Mouse (Mus musculus): ENCODE data around the gene Ch25h. TPM values are rescaled to one million over a fixed set of nuclear protein-coding genes. Genes with fewer than 3 reads are reported as not detected.
A peak's percentile ranks its signal among the peaks of the same experiment; 100 is the strongest.

The Ch25h gene
- polyA plus RNA-seq, 1 experiment from 2014 or later, result 4.6 TPM

- whole genome bisulfite sequencing, result 71% methylated on average over 3 of the region's 3 CpGs
- DNase-seq (ENCODE audit: low spot score) (no peak), ATAC-seq (ENCODE audit: low FRiP score, low TSS enrichment) (no peak)
- Histone ChIP-seq H3K4me1 (replicated peaks; ENCODE audit: control insufficient read depth, insufficient read depth) (no peaks in the 10 kb centered on the region), H3K9ac (ENCODE audit: low read length) (no peak overlapping the region), H3K4me3 (ENCODE audit: low read depth, low read length) (no peak overlapping the region), H3K27ac (replicated peaks) (no peak overlapping the region), H3K27me3 (ENCODE audit: control insufficient read depth, insufficient read depth, low read length) (no peaks in the 10 kb centered on the region), H3K36me3 (ENCODE audit: control insufficient read depth, insufficient read depth, low read length) (no peaks in the 10 kb centered on the region), H3K4me2 (replicated peaks; ENCODE audit: low read depth) (no peak overlapping the region), H3K9me3 (ENCODE audit: control insufficient read depth, low read length) (no peaks in the 10 kb centered on the region)
- TF ChIP-seq EP300 (optimal IDR thresholded peaks at IDR 0.05), result no peak
- no peak for TF ChIP-seq CTCF (IDR thresholded peaks at IDR 0.05; ENCODE audit: low read depth)
These were observed 10.5 kb downstream of the Ch25h start for GRCm38 (mm10) chr19:34464453-34464852.

GRCm38 (mm10) chr19:34461451-34462019 is 13.4 kb downstream of the Ch25h start:
- 76% methylated on average over 1 of the region's 1 CpGs for WGBS
- DNase-seq (ENCODE audit: low spot score), result no peak
- no peak overlapping the region for H3K27ac ChIP-seq (replicated peaks)
- H3K4me1 ChIP-seq (replicated peaks; ENCODE audit: control insufficient read depth, insufficient read depth), result no peaks in the 10 kb centered on the region
- no peak overlapping the region for H3K4me3 ChIP-seq (ENCODE audit: low read depth, low read length)
- no peaks in the 10 kb centered on the region for H3K27me3 ChIP-seq (ENCODE audit: control insufficient read depth, insufficient read depth, low read length)
- H3K9ac ChIP-seq (ENCODE audit: low read length), result no peak overlapping the region
- H3K36me3 ChIP-seq (ENCODE audit: control insufficient read depth, insufficient read depth, low read length), result no peaks in the 10 kb centered on the region
- TF ChIP-seq EP300 (optimal IDR thresholded peaks at IDR 0.05) (no peak), CTCF (IDR thresholded peaks at IDR 0.05; ENCODE audit: low read depth) (no peak)
- ATAC-seq (ENCODE audit: low FRiP score, low TSS enrichment), result no peak
- no peaks in the 10 kb centered on the region for H3K9me3 ChIP-seq (ENCODE audit: control insufficient read depth, low read length)
- no peak overlapping the region for H3K4me2 ChIP-seq (replicated peaks; ENCODE audit: low read depth)

GRCm38 (mm10) chr19:34450784-34451370 is 24.1 kb downstream of the Ch25h start:
- DNase-seq (ENCODE audit: low spot score), result no peak
- Histone ChIP-seq H3K4me1 (replicated peaks; ENCODE audit: control insufficient read depth, insufficient read depth) (no peaks in the 10 kb centered on the region), H3K36me3 (ENCODE audit: control insufficient read depth, insufficient read depth, low read length) (no peaks in the 10 kb centered on the region), H3K9me3 (ENCODE audit: control insufficient read depth, low read length) (no peaks in the 10 kb centered on the region), H3K27ac (replicated peaks) (no peak overlapping the region; the same call in 1 of the 2 replicates), H3K27me3 (ENCODE audit: control insufficient read depth, insufficient read depth, low read length) (no peaks in the 10 kb centered on the region), H3K4me3 (ENCODE audit: low read depth, low read length) (no peak overlapping the region), H3K4me2 (replicated peaks; ENCODE audit: low read depth) (no peak overlapping the region), H3K9ac (ENCODE audit: low read length) (no peak overlapping the region)
- 36% methylated on average over 1 of the region's 1 CpGs for WGBS
- TF ChIP-seq CTCF (IDR thresholded peaks at IDR 0.05; ENCODE audit: low read depth), result no peak
- no peak for TF ChIP-seq EP300 (optimal IDR thresholded peaks at IDR 0.05)
- no peak for ATAC-seq (ENCODE audit: low FRiP score, low TSS enrichment)

GRCm38 (mm10) chr19:34448851-34449250 is 26.1 kb downstream of the Ch25h start:
- ATAC-seq (ENCODE audit: low FRiP score, low TSS enrichment) (no peak), DNase-seq (ENCODE audit: low spot score) (no peak)
- Histone ChIP-seq H3K36me3 (ENCODE audit: control insufficient read depth, insufficient read depth, low read length) (no peaks in the 10 kb centered on the region), H3K4me3 (ENCODE audit: low read depth, low read length) (no peak overlapping the region), H3K27ac (replicated peaks) (no peak overlapping the region), H3K4me2 (replicated peaks; ENCODE audit: low read depth) (no peak overlapping the region), H3K9me3 (ENCODE audit: control insufficient read depth, low read length) (no peaks in the 10 kb centered on the region), H3K4me1 (replicated peaks; ENCODE audit: control insufficient read depth, insufficient read depth) (no peaks in the 10 kb centered on the region), H3K27me3 (ENCODE audit: control insufficient read depth, insufficient read depth, low read length) (no peaks in the 10 kb centered on the region), H3K9ac (ENCODE audit: low read length) (no peak overlapping the region)
- no peak for TF ChIP-seq EP300 (optimal IDR thresholded peaks at IDR 0.05)
- TF ChIP-seq CTCF (IDR thresholded peaks at IDR 0.05; ENCODE audit: low read depth), result no peak
- 62% methylated on average over 1 of the region's 1 CpGs for WGBS

GRCm38 (mm10) chr19:34445410-34446012 is 29.5 kb downstream of the Ch25h start:
- Histone ChIP-seq H3K4me1 (replicated peaks; ENCODE audit: control insufficient read depth, insufficient read depth) (peaks cover 4% of the 10 kb centered on the region; the same call in 1 of the 2 replicates), H3K36me3 (ENCODE audit: control insufficient read depth, insufficient read depth, low read length) (no peaks in the 10 kb centered on the region), H3K27me3 (ENCODE audit: control insufficient read depth, insufficient read depth, low read length) (no peaks in the 10 kb centered on the region), H3K27ac (replicated peaks) (0 out of 2 replicates have a peak overlapping the region, but pooled peaks have one; percentile 31), H3K4me3 (ENCODE audit: low read depth, low read length) (no peak overlapping the region), H3K9ac (ENCODE audit: low read length) (no peak overlapping the region), H3K4me2 (replicated peaks; ENCODE audit: low read depth) (no peak overlapping the region), H3K9me3 (ENCODE audit: control insufficient read depth, low read length) (no peaks in the 10 kb centered on the region)
- DNase-seq (ENCODE audit: low spot score), result no peak
- no peak; the same call in 1 of the 2 replicates for ATAC-seq (ENCODE audit: low FRiP score, low TSS enrichment)
- TF ChIP-seq CTCF (IDR thresholded peaks at IDR 0.05; ENCODE audit: low read depth) (no peak), EP300 (optimal IDR thresholded peaks at IDR 0.05) (peak; percentile 13)
- 34% methylated on average over 4 of the region's 4 CpGs for WGBS

- WGBS, result 71% methylated on average over 3 of the region's 3 CpGs
- H3K27ac ChIP-seq (replicated peaks), result no peak overlapping the region
- peaks cover 4% of the 10 kb centered on the region; the same call in 1 of the 2 replicates for H3K4me1 ChIP-seq (replicated peaks; ENCODE audit: control insufficient read depth, insufficient read depth)
- H3K4me3 ChIP-seq (ENCODE audit: low read depth, low read length), result no peak overlapping the region
- ATAC-seq (ENCODE audit: low FRiP score, low TSS enrichment) (no peak), DNase-seq (ENCODE audit: low spot score) (no peak)
- no peaks in the 10 kb centered on the region for H3K9me3 ChIP-seq (ENCODE audit: control insufficient read depth, low read length)
- H3K9ac ChIP-seq (ENCODE audit: low read length), result no peak overlapping the region
- H3K4me2 ChIP-seq (replicated peaks; ENCODE audit: low read depth), result no peak overlapping the region
- TF ChIP-seq EP300 (optimal IDR thresholded peaks at IDR 0.05) (no peak), CTCF (IDR thresholded peaks at IDR 0.05; ENCODE audit: low read depth) (no peak)
- no peaks in the 10 kb centered on the region for H3K27me3 ChIP-seq (ENCODE audit: control insufficient read depth, insufficient read depth, low read length)
- no peaks in the 10 kb centered on the region for H3K36me3 ChIP-seq (ENCODE audit: control insufficient read depth, insufficient read depth, low read length)
These were observed 30.2 kb downstream of the Ch25h start for GRCm38 (mm10) chr19:34444785-34445184.
